Mouse (Mus musculus) kidney, adult 11 months (tissue): Measurements from ENCODE around the gene Pigb.
"Not testable (repeated sequence)": the region's sequence is repeated elsewhere in the genome, so short reads cannot be mapped to it uniquely, and the experiment has no call there.

Experiments
- DNase-seq: peaks from one replicate; pipeline ENCODE4 v3.0.0; 2022

Pigb gene

DNA sequence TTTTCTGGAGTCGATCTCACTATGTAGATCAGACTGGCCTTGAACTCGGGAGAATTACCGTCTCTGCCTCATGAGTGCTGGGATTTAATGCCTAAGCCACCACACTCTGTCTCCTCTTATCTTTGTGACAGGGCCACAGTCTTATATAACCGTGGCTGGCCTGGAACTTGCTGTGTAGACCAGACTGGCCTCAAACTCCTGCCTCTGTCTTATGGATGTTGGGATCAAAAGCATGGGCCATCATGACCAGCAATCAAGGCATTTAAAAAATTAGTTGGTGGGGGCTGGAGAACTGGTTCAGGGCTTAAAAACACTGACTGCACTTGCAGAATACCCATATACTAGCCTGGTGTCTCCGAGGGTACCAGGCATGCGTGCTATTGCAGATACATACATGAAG, at the start of gene Pigb:
Pigb (minus strand) TSS at position 299 of the 400 bp plus-strand sequence.
- DNase-seq, result no peak

GRCm38 (mm10) chr9:73089222-73089920, 49.2 kb upstream of the Pigb start:
- no peak for DNase-seq

- no peak for DNase-seq
Observed at GRCm38 (mm10) chr9:73087581-73087980, 47.4 kb upstream of the Pigb start.

DNA sequence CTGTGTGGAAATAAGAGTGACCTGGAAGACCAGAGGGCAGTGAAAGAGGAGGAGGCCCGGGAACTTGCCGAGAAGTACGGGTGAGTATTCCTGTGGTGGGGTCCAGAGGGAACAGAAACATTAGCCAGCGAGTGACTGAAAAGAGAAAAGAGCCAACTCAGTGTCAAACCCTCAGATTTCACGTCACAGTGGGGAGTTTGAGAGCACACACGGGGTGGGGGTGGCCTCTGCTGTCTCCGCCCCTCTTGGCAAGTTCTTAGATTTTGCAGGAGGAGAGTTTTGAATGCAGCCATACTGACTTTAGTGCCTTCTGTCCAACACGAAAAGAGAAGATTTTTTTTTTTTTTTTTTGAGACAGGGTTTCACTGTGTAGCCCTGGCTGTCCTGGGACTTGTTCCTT, 46.9 kb upstream of the Pigb start:
- no peak for DNase-seq

DNA sequence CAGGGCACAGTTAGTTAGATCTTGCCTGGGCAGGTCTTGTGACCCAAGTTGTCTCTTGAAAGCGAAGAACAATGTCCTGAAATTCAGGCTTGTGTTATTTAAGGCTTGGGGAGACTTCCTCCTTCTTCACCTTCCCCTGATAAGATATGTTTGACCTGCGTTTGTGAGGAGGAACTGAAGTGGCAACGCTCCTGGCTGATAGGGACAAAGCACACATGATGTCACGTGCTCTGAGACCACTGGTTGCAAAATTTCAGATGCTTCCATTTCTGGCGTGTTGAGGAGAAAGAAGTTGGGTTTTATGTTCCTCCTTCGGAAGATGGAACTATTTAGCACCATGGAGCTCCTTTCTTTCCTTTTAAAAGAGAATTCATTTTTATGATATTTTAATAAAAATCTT, 45.7 kb upstream of the Pigb start:
- no peak for DNase-seq

GRCm38 (mm10) chr9:73083956-73084355, 43.8 kb upstream of the Pigb start:
- DNase-seq, result no peak

DNA sequence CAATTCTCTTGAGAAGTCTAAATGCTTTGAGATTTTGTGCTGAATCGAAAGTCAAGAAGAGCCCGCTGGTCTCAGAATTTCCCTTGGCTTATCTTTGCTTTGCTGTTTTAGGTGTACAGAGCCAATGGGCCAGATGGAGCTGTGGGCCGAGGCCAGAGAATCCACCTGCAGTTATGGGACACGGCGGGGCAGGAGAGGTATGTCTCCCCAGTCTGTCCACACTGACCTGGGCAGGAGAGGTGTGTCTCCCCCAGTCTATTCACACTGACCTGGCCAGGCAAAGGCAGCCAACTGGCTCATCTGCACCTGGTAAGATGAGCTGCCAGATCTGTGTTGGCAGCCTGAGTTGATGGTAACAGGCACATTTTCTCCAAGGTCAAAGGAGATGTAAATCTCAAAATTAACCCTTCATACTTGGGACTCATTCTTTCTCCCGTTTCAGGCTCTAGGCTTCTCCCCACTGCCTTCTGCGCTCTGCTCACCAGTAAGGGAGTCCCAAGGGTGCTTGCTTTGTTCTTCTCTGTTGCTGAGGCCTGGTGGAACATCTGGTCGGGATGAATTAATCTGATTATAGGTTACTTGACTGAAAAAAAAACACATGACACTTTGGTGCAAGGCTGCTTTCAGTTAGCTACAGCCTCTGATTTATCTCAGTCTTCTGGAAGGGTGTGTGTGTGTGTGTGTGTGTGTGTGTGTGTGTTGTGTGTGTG, 42.3 kb upstream of the Pigb start:
- DNase-seq, result peak; percentile 26

GRCm38 (mm10) chr9:73079801-73080325, 39.7 kb upstream of the Pigb start:
- DNase-seq, result no peak

GRCm38 (mm10) chr9:73079349-73079748, 39.2 kb upstream of the Pigb start:
- not testable (repeated sequence) for DNase-seq

GRCm38 (mm10) chr9:73073169-73073568, 33.0 kb upstream of the Pigb start:
- no peak for DNase-seq

DNA sequence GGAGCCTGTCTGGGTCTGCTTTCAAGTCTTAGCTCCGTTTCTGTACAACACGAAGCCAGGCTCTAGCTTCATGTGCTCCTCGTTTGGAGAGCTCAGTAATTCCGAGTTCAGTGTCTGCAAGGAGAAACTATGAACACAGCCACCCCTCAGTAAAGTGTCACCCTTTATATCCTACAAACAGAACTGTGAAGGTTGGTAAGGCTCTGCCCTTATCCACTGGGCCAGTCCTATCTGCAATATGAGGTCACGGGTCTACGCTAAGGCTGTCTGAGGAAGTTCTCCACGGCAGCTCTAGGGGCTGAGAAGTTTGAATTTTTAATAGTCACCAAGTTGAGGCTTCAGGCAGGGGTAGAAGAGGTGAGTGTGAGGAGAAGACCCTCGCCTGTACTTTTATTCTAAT, 32.2 kb upstream of the Pigb start:
- no peak for DNase-seq

DNA sequence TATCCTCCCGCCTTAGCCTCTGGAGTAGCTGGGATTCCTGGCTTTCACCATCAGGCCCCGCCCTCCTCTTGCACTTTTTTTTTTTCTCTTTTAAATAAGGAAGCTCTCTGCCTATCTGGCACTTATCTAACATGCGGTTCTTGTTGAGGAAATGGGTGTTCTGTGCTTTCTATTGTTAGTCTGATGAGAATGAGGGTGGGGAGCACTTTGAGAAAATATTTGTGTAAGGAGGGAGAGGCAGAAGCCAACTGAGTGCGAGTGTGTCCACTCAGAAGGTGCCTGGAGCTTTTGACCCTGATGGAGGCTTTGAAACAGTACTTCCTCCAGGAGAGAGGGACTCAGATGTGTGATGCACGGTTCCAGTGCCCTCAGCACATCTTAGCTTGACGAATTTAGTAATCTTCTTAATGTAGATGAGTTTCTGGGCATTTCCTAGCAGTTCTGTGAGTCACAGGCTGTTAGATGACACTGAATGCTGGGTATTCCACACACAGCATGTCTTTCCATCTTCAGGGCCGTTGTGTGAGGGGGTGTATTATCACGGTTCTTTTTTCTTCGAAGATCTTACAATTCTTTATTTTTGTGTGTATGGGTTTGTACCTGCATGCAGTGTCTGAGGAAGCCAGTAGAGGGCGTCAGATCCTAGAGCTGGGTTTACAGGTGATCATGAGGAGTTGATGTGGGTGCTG, 30.9 kb upstream of the Pigb start:
- no peak for DNase-seq

DNA sequence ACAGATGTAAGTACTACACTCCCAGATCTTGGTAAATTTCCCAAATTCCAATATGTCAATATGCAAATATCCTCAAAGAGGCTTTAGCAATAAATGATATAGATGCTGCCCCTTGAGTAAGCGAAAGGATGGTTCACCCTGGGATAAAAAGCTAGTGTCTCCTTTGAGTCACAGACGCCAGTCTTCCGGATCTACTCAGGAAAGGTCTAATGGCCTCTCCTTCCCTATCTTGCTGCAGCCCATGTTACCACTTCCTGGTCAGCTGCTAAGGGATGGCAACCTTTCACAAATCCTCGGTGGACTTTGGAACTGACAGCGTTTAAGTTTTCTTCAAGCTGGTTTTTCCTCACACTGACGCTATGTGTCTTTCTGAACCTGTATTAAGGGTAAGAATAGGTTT, 28.5 kb upstream of the Pigb start:
- peak; percentile 27 for DNase-seq

- peak; percentile 79 for DNase-seq
Observed at GRCm38 (mm10) chr9:73068230-73068679, 28.1 kb upstream of the Pigb start.

GRCm38 (mm10) chr9:73067086-73067485, 26.9 kb upstream of the Pigb start:
- DNase-seq, result peak; percentile 47

- DNase-seq, result peak; percentile 58
Observed at GRCm38 (mm10) chr9:73063621-73064290, 23.6 kb upstream of the Pigb start.

GRCm38 (mm10) chr9:73059224-73059623, 19.0 kb upstream of the Pigb start:
- DNase-seq, result no peak

- DNase-seq, result peak; percentile 43
Observed at GRCm38 (mm10) chr9:73055441-73055911, 15.3 kb upstream of the Pigb start.

GRCm38 (mm10) chr9:73050606-73051005, 10.4 kb upstream of the Pigb start:
- no peak for DNase-seq

DNA sequence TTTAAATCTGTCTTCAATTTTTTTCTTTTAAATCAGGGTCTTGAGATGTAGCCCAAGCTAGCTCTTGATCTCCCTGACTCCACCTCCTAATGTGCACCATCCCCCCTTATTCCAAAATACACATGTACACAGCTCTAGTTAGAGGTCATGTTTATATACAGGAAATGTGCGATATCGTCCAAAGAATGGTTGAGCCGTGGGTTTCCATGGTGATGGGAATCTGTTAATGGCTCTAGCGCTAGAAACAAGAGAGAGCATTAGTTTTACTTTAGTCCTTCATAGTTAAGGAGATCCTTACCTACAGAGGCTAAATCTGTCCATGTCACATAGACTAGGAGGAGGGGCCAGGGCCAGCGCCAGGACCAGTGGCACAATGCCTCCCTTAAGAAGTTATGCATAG, 9.7 kb upstream of the Pigb start:
- no peak for DNase-seq

DNA sequence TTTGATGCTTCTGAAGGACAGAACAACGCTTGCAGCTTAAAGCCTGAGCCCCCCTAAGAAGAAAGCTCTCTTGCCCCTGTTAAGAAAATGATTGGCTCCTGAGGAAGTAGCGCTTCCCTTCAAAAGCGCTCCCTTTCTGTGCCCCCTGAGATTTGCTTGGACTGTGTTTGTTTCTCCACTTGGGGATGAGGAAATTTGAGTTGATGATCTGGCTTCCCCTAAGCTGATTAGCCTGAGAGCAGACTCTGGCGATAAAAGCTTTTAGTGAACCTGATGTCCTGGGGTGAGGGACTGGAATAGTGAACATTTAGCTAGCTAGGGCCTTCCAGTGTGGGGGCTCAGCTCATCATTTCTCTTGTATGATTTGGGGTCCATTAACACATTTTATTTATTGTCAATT, 8.7 kb upstream of the Pigb start:
- no peak for DNase-seq

GRCm38 (mm10) chr9:73047906-73048305, 7.7 kb upstream of the Pigb start:
- DNase-seq, result no peak

DNA sequence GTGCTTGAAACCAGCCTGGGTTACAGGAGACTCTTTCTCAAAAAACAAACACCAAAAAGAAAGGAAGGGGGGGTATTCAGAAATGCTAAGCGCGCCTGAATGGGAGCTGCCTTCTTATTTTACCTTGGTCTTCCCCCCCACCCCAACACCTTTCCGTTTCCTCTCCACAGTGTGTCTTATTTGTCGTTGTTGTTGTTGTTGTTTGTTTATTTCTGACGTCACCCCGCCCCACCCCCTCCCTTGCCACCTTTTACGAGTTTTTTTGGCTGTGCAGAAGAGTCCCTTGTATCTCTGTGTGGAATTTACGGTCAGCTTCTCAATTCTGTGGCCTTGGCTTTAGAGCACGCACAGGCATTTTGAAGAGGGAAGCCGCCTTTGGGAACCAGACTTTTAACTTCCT, 5.5 kb upstream of the Pigb start:
- no peak for DNase-seq
